Mouse (Mus musculus) heart, embryonic 11.5 days (tissue): ENCODE results near the gene Cbfa2t3. TPM values are rescaled to one million over a fixed set of nuclear protein-coding genes. Genes with fewer than 3 reads are reported as not detected.

ENCODE experiments used
- ATAC-seq: fragments of 200-750 bp; cut with Nextera tagmentation; replicated peaks from 2 replicates; pipeline ENCODE4 v1.8.0; 2017; ENCODE audit warnings: moderate library complexity; ENCODE audit not compliant: insufficient number of reproducible peaks, low FRiP score, low TSS enrichment
- H3K27ac ChIP-seq: fragments of 300-500 bp; sonication (generic); 2 replicates; pipeline ENCODE4 v1.5.1; 2014; ENCODE audit warnings: mild to moderate bottlenecking, low read depth, low read length
- H3K27me3 ChIP-seq: fragments of 300-500 bp; sonication (generic); 2 replicates; pipeline ENCODE4 v1.6.1; 2014; ENCODE audit warnings: mild to moderate bottlenecking, low read length, mixed read lengths; ENCODE audit not compliant: control insufficient read depth, insufficient read depth
- H3K36me3 ChIP-seq: fragments of 300-500 bp; sonication (generic); 2 replicates; pipeline ENCODE4 v1.6.1; 2014; ENCODE audit warnings: mild to moderate bottlenecking, low read length, moderate library complexity, mixed read lengths; ENCODE audit not compliant: control insufficient read depth, insufficient read depth
- H3K4me1 ChIP-seq: fragments of 300-500 bp; sonication (generic); 2 replicates; pipeline ENCODE4 v1.6.1; 2014; ENCODE audit warnings: low read length; ENCODE audit not compliant: control insufficient read depth, insufficient read depth
- H3K4me2 ChIP-seq: fragments of 300-500 bp; sonication (generic); 2 replicates; pipeline ENCODE4 v1.6.1; 2014; ENCODE audit warnings: mild to moderate bottlenecking, moderate library complexity
- H3K4me3 ChIP-seq: fragments of 300-500 bp; sonication (generic); 2 replicates; pipeline ENCODE4 v1.5.1; 2014; ENCODE audit warnings: low read depth, low read length
- H3K9ac ChIP-seq: fragments of 300-500 bp; sonication (generic); 2 replicates; pipeline ENCODE4 v1.6.1; 2014; ENCODE audit warnings: mild to moderate bottlenecking, low read depth, low read length, moderate library complexity
- H3K9me3 ChIP-seq: fragments of 300-500 bp; sonication (generic); replicated peaks from 2 replicates; pipeline ENCODE4 v1.6.1; 2016; ENCODE audit warnings: low read length; ENCODE audit not compliant: control insufficient read depth
- WGBS: fragments of 180-500 bp; shearing (Covaris S2); extraction: QIAGEN DNeasy Blood & Tissue Kit; methylation state at CpG from one replicate; pipeline ENCODE4 v1.1.7; 2014; ENCODE audit not compliant: insufficient replicate concordance; 5-methylcytosine and 5-hydroxymethylcytosine counted together
- polyA plus RNA-seq: library from polyadenylated mRNA; unstranded; fragments of >200 nt; fragmentation: Nextera tagmentation; extraction: Ambion mirVana; gene quantifications from 2 replicates; pipeline ENCODE4 v1.2.1, GENCODE M21; 2014

Gene Cbfa2t3
- polyA plus RNA-seq, 1 experiment from 2014 or later, result 5.2 TPM

- H3K4me3 ChIP-seq, result no peak overlapping the region
- no peaks in the 10 kb centered on the region for H3K9me3 ChIP-seq
- ATAC-seq, result no peak
- H3K4me2 ChIP-seq, result no peak overlapping the region
- H3K4me1 ChIP-seq, result peaks cover 35% of the 10 kb centered on the region
- no peak overlapping the region for H3K27ac ChIP-seq
- H3K9ac ChIP-seq, result no peak overlapping the region
- H3K27me3 ChIP-seq, result peaks cover 23% of the 10 kb centered on the region
- WGBS, result 63% methylated on average over 3 of the region's 3 CpGs
- no peaks in the 10 kb centered on the region for H3K36me3 ChIP-seq
Observed at GRCm38 (mm10) chr8:122670718-122671117, 28.2 kb downstream of the Cbfa2t3 start.

- H3K27me3 ChIP-seq, result peaks cover 16% of the 10 kb centered on the region
- no peak overlapping the region for H3K4me3 ChIP-seq
- H3K4me1 ChIP-seq, result peaks cover 42% of the 10 kb centered on the region
- H3K36me3 ChIP-seq, result no peaks in the 10 kb centered on the region
- H3K27ac ChIP-seq, result no peak overlapping the region
- H3K9ac ChIP-seq, result no peak overlapping the region
- H3K9me3 ChIP-seq, result no peaks in the 10 kb centered on the region
- WGBS, result 37% methylated on average over 11 of the region's 11 CpGs
- no peak for ATAC-seq
- 0 out of 2 replicates have a peak overlapping the region, but pooled peaks have one; percentile 7 for H3K4me2 ChIP-seq
Observed at GRCm38 (mm10) chr8:122670001-122670400, 28.9 kb downstream of the Cbfa2t3 start.

DNA sequence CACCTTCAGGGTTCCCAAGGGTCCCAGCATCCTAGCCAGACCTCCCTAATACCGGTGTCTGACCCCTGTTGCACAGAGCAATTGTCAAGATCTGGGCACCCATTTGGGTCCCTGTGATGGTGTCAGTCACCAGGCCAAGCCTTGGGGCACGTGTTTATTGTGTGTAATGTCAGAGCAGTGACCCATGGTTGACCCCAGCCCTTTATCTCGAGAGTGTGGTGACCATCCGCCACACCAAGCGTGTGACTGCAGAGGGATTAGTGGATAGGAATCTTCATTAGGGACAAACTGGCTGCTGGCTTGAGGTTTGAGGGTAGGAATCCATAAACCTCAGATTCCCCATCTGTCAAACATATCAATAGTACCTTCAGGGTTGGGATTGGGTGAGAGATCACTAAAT lies 29.5 kb downstream of the Cbfa2t3 start:
- no peak overlapping the region for H3K4me2 ChIP-seq
- H3K36me3 ChIP-seq, result no peaks in the 10 kb centered on the region
- no peak overlapping the region for H3K4me3 ChIP-seq
- H3K27ac ChIP-seq, result no peak overlapping the region
- no peak for ATAC-seq
- H3K9ac ChIP-seq, result peak overlapping the region; percentile 19; the same call in 1 of the 2 replicates
- H3K4me1 ChIP-seq, result peaks cover 46% of the 10 kb centered on the region
- H3K9me3 ChIP-seq, result no peaks in the 10 kb centered on the region
- peaks cover 16% of the 10 kb centered on the region for H3K27me3 ChIP-seq
- 30% methylated on average over 5 of the region's 5 CpGs for WGBS

- Histone ChIP-seq H3K4me3 (no peak overlapping the region), H3K27ac (no peak overlapping the region), H3K4me1 (peaks cover 46% of the 10 kb centered on the region), H3K9ac (no peak overlapping the region), H3K36me3 (no peaks in the 10 kb centered on the region), H3K9me3 (no peaks in the 10 kb centered on the region), H3K4me2 (no peak overlapping the region), H3K27me3 (peaks cover 9% of the 10 kb centered on the region; the same call in 1 of the 2 replicates)
- WGBS, result 70% methylated on average over 11 of the region's 11 CpGs
- no peak for ATAC-seq
Observed at GRCm38 (mm10) chr8:122667854-122668253, 31.1 kb downstream of the Cbfa2t3 start.

DNA sequence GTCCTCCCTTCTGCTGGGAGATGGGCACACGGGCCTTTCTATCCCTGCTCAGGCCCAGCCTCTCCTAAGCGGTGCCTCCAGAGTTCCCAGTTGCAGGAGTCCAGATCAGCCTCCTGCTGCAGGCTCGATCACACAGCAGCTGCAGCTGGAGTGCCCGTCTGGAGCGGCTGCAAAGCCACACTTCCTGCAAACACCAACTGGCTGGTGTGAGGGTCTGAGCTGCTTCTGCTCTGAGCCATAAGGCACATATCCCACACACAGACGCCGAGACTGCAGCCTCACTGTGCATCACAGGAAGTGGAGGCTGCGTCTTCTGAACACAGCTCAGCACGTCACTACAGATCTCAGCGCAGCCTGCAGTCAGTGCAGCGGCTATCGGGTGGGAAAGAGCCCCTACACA lies 32.1 kb downstream of the Cbfa2t3 start:
- Histone ChIP-seq H3K27ac (peak overlapping the region; percentile 46; the same call in 1 of the 2 replicates), H3K9me3 (no peaks in the 10 kb centered on the region), H3K4me2 (peak overlapping the region; percentile 31), H3K36me3 (no peaks in the 10 kb centered on the region), H3K9ac (no peak overlapping the region), H3K27me3 (peaks cover 7% of the 10 kb centered on the region; the same call in 1 of the 2 replicates), H3K4me3 (no peak overlapping the region), H3K4me1 (peaks cover 47% of the 10 kb centered on the region)
- ATAC-seq, result no peak
- WGBS, result 34% methylated on average over 12 of the region's 12 CpGs

- H3K4me2 ChIP-seq, result peak overlapping the region; percentile 31
- no peak overlapping the region for H3K27ac ChIP-seq
- H3K27me3 ChIP-seq, result peaks cover 6% of the 10 kb centered on the region; the same call in 1 of the 2 replicates
- H3K4me1 ChIP-seq, result peaks cover 52% of the 10 kb centered on the region
- H3K36me3 ChIP-seq, result no peaks in the 10 kb centered on the region
- H3K9me3 ChIP-seq, result no peaks in the 10 kb centered on the region
- WGBS, result 16% methylated on average over 9 of the region's 9 CpGs
- H3K9ac ChIP-seq, result no peak overlapping the region
- ATAC-seq, result no peak
- H3K4me3 ChIP-seq, result no peak overlapping the region
Observed at GRCm38 (mm10) chr8:122666338-122666764, 32.6 kb downstream of the Cbfa2t3 start.

DNA sequence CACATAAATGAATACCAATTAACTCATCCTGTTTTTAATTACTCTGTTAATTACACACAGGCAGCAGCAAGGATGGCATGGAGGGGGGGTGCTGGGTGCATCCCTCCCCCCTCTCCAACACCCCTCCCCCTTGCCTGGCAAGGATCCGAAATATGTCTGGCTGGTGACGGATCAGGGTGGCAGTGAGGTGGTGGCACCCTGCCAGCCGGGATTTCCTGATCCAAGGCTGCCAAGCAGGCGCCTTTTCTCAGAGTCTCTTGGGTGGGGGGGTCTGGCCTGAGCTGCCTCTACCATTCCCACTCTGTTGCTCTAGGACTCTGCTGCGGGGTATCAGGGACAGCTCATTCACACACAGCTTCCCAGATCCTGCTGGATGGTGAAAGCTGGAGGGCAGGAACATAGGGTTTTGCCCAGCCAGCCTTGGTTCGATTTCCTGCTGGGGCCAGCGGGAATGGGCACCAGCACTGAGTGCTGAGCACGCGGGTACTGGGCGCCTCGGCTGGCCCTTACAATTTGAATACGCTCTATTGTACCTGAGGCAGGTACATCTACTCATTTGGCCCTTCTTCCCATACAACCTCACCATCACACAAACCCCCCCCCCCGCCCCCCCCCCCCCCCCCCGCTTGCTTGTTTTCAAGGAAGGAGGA lies 33.1 kb downstream of the Cbfa2t3 start:
- Histone ChIP-seq H3K4me2 (no peak overlapping the region; the same call in 1 of the 2 replicates), H3K4me1 (peaks cover 58% of the 10 kb centered on the region), H3K4me3 (no peak overlapping the region), H3K9ac (0 out of 2 replicates have a peak overlapping the region, but pooled peaks have one; percentile 30), H3K27ac (no peak overlapping the region), H3K27me3 (0 out of 2 replicates have a peak, but pooled peaks cover 4% of the 10 kb centered on the region), H3K9me3 (no peaks in the 10 kb centered on the region), H3K36me3 (no peaks in the 10 kb centered on the region)
- WGBS, result 69% methylated on average over 12 of the region's 14 CpGs
- ATAC-seq, result no peak

GRCm38 (mm10) chr8:122665221-122665620 lies 33.7 kb downstream of the Cbfa2t3 start:
- Histone ChIP-seq H3K27ac (no peak overlapping the region), H3K27me3 (no peaks in the 10 kb centered on the region), H3K9ac (no peak overlapping the region), H3K9me3 (no peaks in the 10 kb centered on the region), H3K4me2 (no peak overlapping the region), H3K4me1 (peaks cover 60% of the 10 kb centered on the region), H3K4me3 (no peak overlapping the region), H3K36me3 (no peaks in the 10 kb centered on the region)
- no peak for ATAC-seq
- 52% methylated on average over 8 of the region's 8 CpGs for WGBS

DNA sequence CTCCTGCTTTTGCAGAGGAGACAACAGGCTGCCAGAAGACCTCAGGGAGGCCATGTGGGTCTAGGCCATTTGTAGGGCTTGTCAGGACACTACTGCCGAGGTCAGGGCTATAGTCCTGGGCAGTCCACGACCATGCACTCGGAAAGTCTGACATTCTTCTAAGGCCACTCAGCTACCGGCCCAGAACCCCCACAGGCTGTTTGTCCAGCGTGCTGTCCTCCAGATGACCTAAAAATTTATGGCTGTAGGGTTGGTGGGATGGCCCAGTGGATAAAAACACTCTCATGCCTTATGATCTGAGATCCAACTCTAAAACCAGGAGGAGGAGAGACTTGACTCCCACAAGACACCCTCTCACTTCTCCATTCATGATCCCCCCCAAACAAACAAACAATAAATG lies 35.2 kb downstream of the Cbfa2t3 start:
- H3K27ac ChIP-seq, result no peak overlapping the region
- no peak for ATAC-seq
- H3K4me3 ChIP-seq, result no peak overlapping the region
- WGBS, result 73% methylated on average over 5 of the region's 5 CpGs
- H3K9ac ChIP-seq, result no peak overlapping the region
- no peak overlapping the region for H3K4me2 ChIP-seq
- no peaks in the 10 kb centered on the region for H3K36me3 ChIP-seq
- H3K9me3 ChIP-seq, result no peaks in the 10 kb centered on the region
- H3K27me3 ChIP-seq, result no peaks in the 10 kb centered on the region
- H3K4me1 ChIP-seq, result peaks cover 48% of the 10 kb centered on the region
